Mouse (Mus musculus) limb, embryonic 14.5 days (tissue): ENCODE measurements at regions not wholly inside any gene's neighbourhood (a gene's known extent, or its start where the extent isn't known, plus 50 kb on each side); places are given as distances from the start of the nearest gene placed in this dataset.

Source experiments
- ATAC-seq: fragments of 200-750 bp; cut with Nextera tagmentation; 2 replicates; pipeline ENCODE4 v1.8.0; 2017; ENCODE audit warnings: low read depth, moderate number of reproducible peaks, moderate TSS enrichment; ENCODE audit not compliant: low FRiP score
- DNase-seq: peaks from one replicate; pipeline ENCODE4 v3.0.0-alpha.2; 2015; ENCODE audit warnings: low spot score
- H3K27ac ChIP-seq: fragments of 300-500 bp; sonication (generic); replicated peaks from 2 replicates; pipeline ENCODE4 v1.5.1; 2014; ENCODE audit warnings: low read depth, mild to moderate bottlenecking, low read length, moderate library complexity, mixed read lengths
- H3K27me3 ChIP-seq: fragments of 300-500 bp; sonication (generic); 2 replicates; pipeline ENCODE4 v1.6.1; 2014; ENCODE audit warnings: low read length, mixed read lengths; ENCODE audit not compliant: control insufficient read depth, insufficient read depth
- H3K36me3 ChIP-seq: fragments of 300-500 bp; sonication (generic); 2 replicates; pipeline ENCODE4 v1.6.1; 2014; ENCODE audit warnings: mild to moderate bottlenecking, low read length, moderate library complexity, mixed read lengths; ENCODE audit not compliant: control insufficient read depth, insufficient read depth
- H3K4me1 ChIP-seq: fragments of 300-500 bp; sonication (generic); 2 replicates; pipeline ENCODE4 v1.6.1; 2014; ENCODE audit warnings: antibody characterized with exemption, low read length, mixed read lengths; ENCODE audit not compliant: control insufficient read depth, insufficient read depth
- H3K4me2 ChIP-seq: fragments of 300-500 bp; sonication (generic); replicated peaks from 2 replicates; pipeline ENCODE4 v1.6.1; 2014; ENCODE audit warnings: low read depth, mild to moderate bottlenecking, low read length, moderate library complexity; ENCODE audit not compliant: severe bottlenecking
- H3K4me3 ChIP-seq: fragments of 300-500 bp; sonication (generic); replicated peaks from 2 replicates; pipeline ENCODE4 v1.5.1; 2014; ENCODE audit warnings: low read length
- H3K9ac ChIP-seq: fragments of 300-500 bp; sonication (generic); 2 replicates; pipeline ENCODE4 v1.6.1; 2014; ENCODE audit warnings: mild to moderate bottlenecking, low read depth, low read length, moderate library complexity; ENCODE audit not compliant: severe bottlenecking
- H3K9me3 ChIP-seq: fragments of 300-500 bp; sonication (generic); 2 replicates; pipeline ENCODE4 v1.6.1; 2016; ENCODE audit warnings: low read length; ENCODE audit not compliant: control insufficient read depth
- POLR2A ChIP-seq: fragments of 200-500 bp; IDR thresholded peaks from 2 replicates; pipeline ENCODE4 v1.8.0; 2012; ENCODE audit warnings: inconsistent platforms, mild to moderate bottlenecking, moderate library complexity, borderline replicate concordance; ENCODE audit not compliant: insufficient read depth, insufficient read length; ENCODE audit errors: extremely low read depth
- WGBS: fragments of 180-500 bp; shearing (Covaris S2); extraction: QIAGEN DNeasy Blood & Tissue Kit; methylation state at CpG from one replicate; pipeline ENCODE4 v1.1.7; 2014; 5-methylcytosine and 5-hydroxymethylcytosine counted together

- DNase-seq (no peak), ATAC-seq (no peak)
- Histone ChIP-seq H3K4me3 (no peak overlapping the region), H3K36me3 (no peaks in the 10 kb centered on the region), H3K27me3 (no peaks in the 10 kb centered on the region), H3K4me1 (no peaks in the 10 kb centered on the region), H3K27ac (no peak overlapping the region), H3K9me3 (no peaks in the 10 kb centered on the region), H3K9ac (no peak overlapping the region), H3K4me2 (no peak overlapping the region)
- 81% methylated on average over 10 of the region's 10 CpGs for WGBS
- TF ChIP-seq POLR2A = no peak
These were observed 154.1 kb upstream of the Tcerg1l start for GRCm38 (mm10) chr7:138551629-138552028.

- Histone ChIP-seq H3K4me3 (no peak overlapping the region), H3K27me3 (no peaks in the 10 kb centered on the region), H3K36me3 (no peaks in the 10 kb centered on the region), H3K27ac (no peak overlapping the region), H3K9ac (no peak overlapping the region), H3K4me2 (no peak overlapping the region), H3K9me3 (no peaks in the 10 kb centered on the region), H3K4me1 (no peaks in the 10 kb centered on the region)
- WGBS = 87% methylated on average over 7 of the region's 7 CpGs
- ATAC-seq (no peak), DNase-seq (no peak)
- no peak for TF ChIP-seq POLR2A
These were observed 150.4 kb upstream of the Tcerg1l start for GRCm38 (mm10) chr7:138547881-138548280.

GRCm38 (mm10) chr7:138538048-138538831, 140.7 kb upstream of the Tcerg1l start:
- H3K4me1 ChIP-seq = no peaks in the 10 kb centered on the region
- H3K9me3 ChIP-seq = no peaks in the 10 kb centered on the region
- no peak overlapping the region for H3K9ac ChIP-seq
- DNase-seq = no peak
- H3K36me3 ChIP-seq = no peaks in the 10 kb centered on the region
- H3K4me3 ChIP-seq = no peak overlapping the region
- TF ChIP-seq POLR2A = no peak
- no peaks in the 10 kb centered on the region for H3K27me3 ChIP-seq
- WGBS = 54% methylated on average over 18 of the region's 18 CpGs
- no peak overlapping the region for H3K4me2 ChIP-seq
- ATAC-seq = no peak
- no peak overlapping the region for H3K27ac ChIP-seq

GRCm38 (mm10) chr7:138526143-138526542, 128.6 kb upstream of the Tcerg1l start:
- H3K4me3 ChIP-seq = no peak overlapping the region
- H3K4me1 ChIP-seq = no peaks in the 10 kb centered on the region
- H3K9me3 ChIP-seq = no peaks in the 10 kb centered on the region
- DNase-seq (no peak), ATAC-seq (no peak)
- no peak overlapping the region for H3K27ac ChIP-seq
- no peak for TF ChIP-seq POLR2A
- no peaks in the 10 kb centered on the region for H3K36me3 ChIP-seq
- H3K27me3 ChIP-seq = no peaks in the 10 kb centered on the region
- WGBS = 93% methylated on average over 2 of the region's 2 CpGs
- H3K9ac ChIP-seq = no peak overlapping the region
- no peak overlapping the region for H3K4me2 ChIP-seq

- no peaks in the 10 kb centered on the region for H3K27me3 ChIP-seq
- H3K36me3 ChIP-seq = no peaks in the 10 kb centered on the region
- 78% methylated on average over 3 of the region's 3 CpGs for WGBS
- H3K9ac ChIP-seq = no peak overlapping the region
- DNase-seq (no peak), ATAC-seq (no peak)
- H3K9me3 ChIP-seq = no peaks in the 10 kb centered on the region
- no peaks in the 10 kb centered on the region for H3K4me1 ChIP-seq
- TF ChIP-seq POLR2A = no peak
- no peak overlapping the region for H3K4me3 ChIP-seq
- H3K4me2 ChIP-seq = no peak overlapping the region
- no peak overlapping the region for H3K27ac ChIP-seq
These were observed 127.4 kb upstream of the Tcerg1l start for GRCm38 (mm10) chr7:138524936-138525335.
